11 mouse cellular contexts compared by ENCODE assay signal in genomic region chr6:60870126-60870525, GRCm38 (mm10). TPM values are rescaled to one million over a fixed set of nuclear protein-coding genes. Genes with fewer than 3 reads are reported as not detected.
DNase-seq lines count a peak whose midpoint lies in the region; ATAC-seq and TF ChIP-seq lines count a peak whose summit lies in the region.
"Had no signal": no experiment of that assay in that cellular context is flagged by ENCODE, and none has a peak within 500 bp of the region (broad histone marks: within the 10 kb centered on the region; RNA-seq: fewer than 3 reads in every experiment).

No protein-coding gene starts in this region.

- H3K4me3 ChIP-seq in forebrain, embryonic 14.5 days (ENCODE audit: low read depth, low read length) = no peak overlapping the region
- H3K4me3 ChIP-seq in forebrain, embryonic 11.5 days (ENCODE audit: low read depth, low read length) = no peak overlapping the region
- H3K4me3 ChIP-seq in midbrain, postnatal 0 days (ENCODE audit: low read depth, low read length) = no peak overlapping the region
- no peak overlapping the region for H3K4me3 ChIP-seq in midbrain, embryonic 16.5 days (ENCODE audit: low read depth, low read length)
- H3K4me3 ChIP-seq: gastrocnemius, adult 2 months had no signal

- no peaks in the 10 kb centered on the region for H3K36me3 ChIP-seq in forebrain, embryonic 14.5 days (ENCODE audit: control insufficient read depth, insufficient read depth, low read length)
- no peaks in the 10 kb centered on the region for H3K36me3 ChIP-seq in forebrain, embryonic 11.5 days (ENCODE audit: control insufficient read depth, insufficient read depth, low read length)
- no peaks in the 10 kb centered on the region for H3K36me3 ChIP-seq in midbrain, postnatal 0 days (ENCODE audit: insufficient read depth, low read length)
- no peaks in the 10 kb centered on the region for H3K36me3 ChIP-seq in midbrain, embryonic 16.5 days (ENCODE audit: control insufficient read depth, insufficient read depth, low read length)

- ATAC-seq in forebrain, embryonic 14.5 days = peak; percentile 68; the same call in 1 of the 2 replicates
- ATAC-seq in forebrain, embryonic 11.5 days (replicated peaks; ENCODE audit: low FRiP score) = no peak
- no peak for ATAC-seq in midbrain, postnatal 0 days (ENCODE audit: low FRiP score)
- no peak for ATAC-seq in midbrain, embryonic 16.5 days

- H3K4me1 ChIP-seq in forebrain, embryonic 14.5 days (ENCODE audit: control insufficient read depth, insufficient read depth, low read length) = peaks cover 2% of the 10 kb centered on the region; the same call in 1 of the 2 replicates
- no peaks in the 10 kb centered on the region for H3K4me1 ChIP-seq in forebrain, embryonic 11.5 days (replicated peaks; ENCODE audit: control insufficient read depth, insufficient read depth, low read length)
- no peaks in the 10 kb centered on the region for H3K4me1 ChIP-seq in midbrain, postnatal 0 days (ENCODE audit: insufficient read depth, low read length)
- H3K4me1 ChIP-seq in midbrain, embryonic 16.5 days (ENCODE audit: control insufficient read depth, insufficient read depth, low read length) = no peaks in the 10 kb centered on the region

- H3K9me3 ChIP-seq in forebrain, embryonic 14.5 days (replicated peaks; ENCODE audit: control insufficient read depth, low read length) = no peaks in the 10 kb centered on the region
- no peaks in the 10 kb centered on the region for H3K9me3 ChIP-seq in forebrain, embryonic 11.5 days (ENCODE audit: control insufficient read depth, low read length)
- H3K9me3 ChIP-seq in midbrain, postnatal 0 days (ENCODE audit: low read length) = no peaks in the 10 kb centered on the region
- no peaks in the 10 kb centered on the region for H3K9me3 ChIP-seq in midbrain, embryonic 16.5 days (replicated peaks; ENCODE audit: control insufficient read depth, low read length, poor library complexity, severe bottlenecking)

- no peak overlapping the region for H3K4me2 ChIP-seq in forebrain, embryonic 14.5 days (ENCODE audit: low read length)
- H3K4me2 ChIP-seq in forebrain, embryonic 11.5 days (ENCODE audit: low read depth, low read length, severe bottlenecking) = no peak overlapping the region
- no peak overlapping the region for H3K4me2 ChIP-seq in midbrain, postnatal 0 days (ENCODE audit: low read depth, low read length, poor library complexity, severe bottlenecking)
- H3K4me2 ChIP-seq in midbrain, embryonic 16.5 days (ENCODE audit: low read length) = no peak overlapping the region

- WGBS in forebrain, embryonic 14.5 days = 15% methylated on average over 1 of the region's 1 CpGs
- WGBS in forebrain, embryonic 11.5 days = 36% methylated on average over 1 of the region's 1 CpGs
- 46% methylated on average over 1 of the region's 1 CpGs for WGBS in midbrain, postnatal 0 days
- 47% methylated on average over 1 of the region's 1 CpGs for WGBS in midbrain, embryonic 16.5 days

- no peaks in the 10 kb centered on the region for H3K27me3 ChIP-seq in forebrain, embryonic 14.5 days (replicated peaks; ENCODE audit: control insufficient read depth, insufficient read depth, low read length)
- H3K27me3 ChIP-seq in forebrain, embryonic 11.5 days (ENCODE audit: control insufficient read depth, insufficient read depth, low read length) = no peaks in the 10 kb centered on the region
- H3K27me3 ChIP-seq in midbrain, postnatal 0 days (ENCODE audit: insufficient read depth, low read length) = no peaks in the 10 kb centered on the region
- no peaks in the 10 kb centered on the region for H3K27me3 ChIP-seq in midbrain, embryonic 16.5 days (ENCODE audit: control insufficient read depth, insufficient read depth, low read depth, low read length)

- no peak overlapping the region for H3K9ac ChIP-seq in forebrain, embryonic 14.5 days (ENCODE audit: low read length)
- H3K9ac ChIP-seq in forebrain, embryonic 11.5 days (ENCODE audit: low read length) = no peak overlapping the region
- no peak overlapping the region for H3K9ac ChIP-seq in midbrain, postnatal 0 days (replicated peaks; ENCODE audit: low read length, poor library complexity, severe bottlenecking)
- no peak overlapping the region for H3K9ac ChIP-seq in midbrain, embryonic 16.5 days (ENCODE audit: low read depth, low read length)

- DNase-seq in forebrain, embryonic 14.5 days (ENCODE audit: low spot score) = peak; percentile 65
- DNase-seq in forebrain, embryonic 11.5 days (ENCODE audit: low spot score) = no peak
- DNase-seq in midbrain, postnatal 0 days (ENCODE audit: low spot score) = peak; percentile 51
- DNase-seq in layer of hippocampus, adult 18-20 months (ENCODE audit: low spot score in 2 of 2) = peak; percentile 53 to 82
- peak; percentile 28 for DNase-seq in telencephalon, adult 2 months (ENCODE audit: low read depth, low spot score)
- DNase-seq in spleen, adult 12 weeks (ENCODE audit: low spot score) = no peak
- DNase-seq: cerebellum, adult 8-10 months; gastrocnemius, adult 2 months; kidney, adult 2 months had no signal

- TF ChIP-seq CTCF in midbrain, postnatal 0 days (IDR thresholded peaks at IDR 0.05) = no peak

- H3K27ac ChIP-seq in forebrain, embryonic 14.5 days (ENCODE audit: low read depth, low read length) = no peak overlapping the region
- no peak overlapping the region for H3K27ac ChIP-seq in forebrain, embryonic 11.5 days (ENCODE audit: low read depth, low read length)
- no peak overlapping the region for H3K27ac ChIP-seq in midbrain, postnatal 0 days (ENCODE audit: low read depth, low read length)
- H3K27ac ChIP-seq in midbrain, embryonic 16.5 days (ENCODE audit: low read length) = no peak overlapping the region
- H3K27ac ChIP-seq: gastrocnemius, adult 2 months had no signal

RNA-seq across cellular contexts. Expression of gene Snca, which starts 40.5 kb away (rescaled TPM):
- polyA plus RNA-seq in forebrain, embryonic 14.5 days (2014; fragmentation: Nextera tagmentation; extraction: Ambion mirVana) = 95.0 and 120 TPM in 2 replicates
- 22.6 and 22.7 TPM in 2 replicates for polyA plus RNA-seq in forebrain, embryonic 11.5 days (2014; fragmentation: Nextera tagmentation; extraction: Ambion mirVana)
- 155 and 176 TPM in 2 replicates for total RNA-seq in midbrain, postnatal 0 days (2014; rRNA removed)
- 337 and 364 TPM in 2 replicates for polyA plus RNA-seq in midbrain, postnatal 0 days (2015; fragmentation: Nextera tagmentation; extraction: Ambion mirVana)
- polyA plus RNA-seq in midbrain, embryonic 16.5 days (2015; fragmentation: Nextera tagmentation; extraction: Ambion mirVana) = 224 and 298 TPM in 2 replicates
- total RNA-seq in layer of hippocampus, adult 18-20 months (2021) = 100 to 1,000 TPM; 443 to 477 TPM

RNA-seq across cellular contexts. Expression of gene Mmrn1, which starts 54.6 kb away (rescaled TPM):
- polyA plus RNA-seq in forebrain, embryonic 14.5 days (2014; fragmentation: Nextera tagmentation; extraction: Ambion mirVana) = 3.1 and 4.8 TPM in 2 replicates
- polyA plus RNA-seq in forebrain, embryonic 11.5 days (2014; fragmentation: Nextera tagmentation; extraction: Ambion mirVana) = 5.6 and 6.5 TPM in 2 replicates
- 1.5 and 1.6 TPM in 2 replicates for total RNA-seq in midbrain, postnatal 0 days (2014; rRNA removed)
- 0.88 and 1.0 TPM in 2 replicates for polyA plus RNA-seq in midbrain, postnatal 0 days (2015; fragmentation: Nextera tagmentation; extraction: Ambion mirVana)
- 1.5 and 1.8 TPM in 2 replicates for polyA plus RNA-seq in midbrain, embryonic 16.5 days (2015; fragmentation: Nextera tagmentation; extraction: Ambion mirVana)
- not detected for total RNA-seq in layer of hippocampus, adult 18-20 months (2021)
- total RNA-seq: MEL had no signal

Comparison
In these comparisons a context has a peak if more than half of its experiments do, and no peak if none do; other contexts are left out.
1. DNase-seq: peak in forebrain, embryonic 14.5 days (single experiment), midbrain, postnatal 0 days (single experiment), layer of hippocampus, adult 18-20 months (2 of 2) and telencephalon, adult 2 months (single experiment); none in forebrain, embryonic 11.5 days (single experiment) and spleen, adult 12 weeks (single experiment).